Mouse (Mus musculus) olfactory bulb, adult 2 months (tissue): ENCODE data around the gene Fgf13.

ENCODE experiments used
- CTCF ChIP-seq: fragments of 200-500 bp; IDR thresholded peaks from 2 replicates; pipeline ENCODE4 v1.5.1; 2012; ENCODE audit warnings: low read depth, mild to moderate bottlenecking, low read length, moderate library complexity; ENCODE audit not compliant: insufficient read depth
- POLR2A ChIP-seq: fragments of 200-500 bp; IDR thresholded peaks from 2 replicates; pipeline ENCODE4 v1.6.1; 2012; ENCODE audit warnings: mild to moderate bottlenecking, low read depth, low read length, moderate library complexity; ENCODE audit not compliant: insufficient read depth

DNA sequence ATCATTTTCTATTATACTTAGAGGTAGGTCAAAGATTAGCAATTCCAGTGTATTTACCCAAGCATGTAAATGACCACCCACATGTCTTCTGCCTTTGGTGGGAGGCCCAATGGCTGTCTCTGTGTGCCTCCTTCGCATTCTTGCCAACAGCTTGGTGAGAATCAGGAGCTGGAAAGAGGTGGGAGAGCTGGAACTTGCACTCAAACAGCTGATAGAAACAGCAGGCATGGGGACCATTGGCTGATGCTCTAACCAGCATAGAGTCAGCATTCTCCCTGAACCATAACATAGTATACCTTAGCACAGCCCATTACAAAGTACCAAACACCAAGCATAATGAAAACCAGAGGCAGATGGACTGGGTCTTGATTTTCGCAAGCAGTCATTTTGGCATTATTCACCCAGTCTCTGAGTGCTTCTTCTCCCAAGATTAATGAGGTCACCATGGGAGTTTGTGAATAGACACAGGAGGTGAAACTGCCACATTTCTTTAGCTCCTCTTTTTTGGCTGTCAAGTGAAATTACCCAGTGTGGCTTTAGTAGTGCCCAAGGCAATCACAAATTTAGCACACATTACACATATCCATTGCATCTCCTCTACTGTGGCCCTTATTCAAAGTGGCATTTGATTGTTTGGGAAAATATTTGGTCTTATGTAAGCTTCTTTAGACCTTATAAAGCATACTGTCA is 165.1 kb downstream of the Fgf13 start:
- no peak for TF ChIP-seq CTCF
- TF ChIP-seq POLR2A = no peak
